Mouse (Mus musculus) thymus, adult 2 months (tissue): Measurements from ENCODE around the gene 1190002N15Rik.

ENCODE experiments used
- CTCF ChIP-seq: fragments of 200-500 bp; IDR thresholded peaks from 2 replicates; pipeline ENCODE4 v1.5.1; 2012; ENCODE audit warnings: mild to moderate bottlenecking, control low read depth, low read length, moderate library complexity, borderline replicate concordance; ENCODE audit not compliant: control insufficient read depth, poor library complexity, insufficient read depth; ENCODE audit errors: extremely low read depth
- POLR2A ChIP-seq: fragments of 200-500 bp; IDR thresholded peaks from 2 replicates; pipeline ENCODE4 v1.6.1; 2012; ENCODE audit warnings: mild to moderate bottlenecking, low read length, control low read depth, moderate library complexity; ENCODE audit not compliant: control insufficient read depth, poor library complexity, insufficient read depth; ENCODE audit errors: extremely low read depth

- no peak for TF ChIP-seq POLR2A
- TF ChIP-seq CTCF: no peak
Measured at GRCm38 (mm10) chr9:94568386-94568785, 30.5 kb upstream of the 1190002N15Rik start.
